Mouse (Mus musculus) heart, embryonic 12.5 days (tissue): ENCODE data around the gene Gbp5. TPM values are rescaled to one million over a fixed set of nuclear protein-coding genes. Genes with fewer than 3 reads are reported as not detected.
A peak's percentile ranks its signal among the peaks of the same experiment; 100 is the strongest.

Source experiments
- ATAC-seq: fragments of 200-750 bp; cut with Nextera tagmentation; 2 replicates; pipeline ENCODE4 v1.8.0; 2017; ENCODE audit warnings: moderate TSS enrichment, moderate library complexity; ENCODE audit not compliant: insufficient number of reproducible peaks, low FRiP score
- H3K27ac ChIP-seq: fragments of 300-500 bp; sonication (generic); 2 replicates; pipeline ENCODE4 v1.5.1; 2016; ENCODE audit warnings: mild to moderate bottlenecking, moderate library complexity; ENCODE audit not compliant: poor library complexity, severe bottlenecking
- H3K27me3 ChIP-seq: fragments of 300-500 bp; sonication (generic); replicated peaks from 2 replicates; pipeline ENCODE4 v1.6.1; 2016; ENCODE audit warnings: mild to moderate bottlenecking, moderate library complexity
- H3K36me3 ChIP-seq: fragments of 300-500 bp; sonication (generic); 2 replicates; pipeline ENCODE4 v1.6.1; 2016; ENCODE audit warnings: mild to moderate bottlenecking, moderate library complexity
- H3K4me1 ChIP-seq: fragments of 300-500 bp; sonication (generic); replicated peaks from 2 replicates; pipeline ENCODE4 v1.6.1; 2016; ENCODE audit warnings: mild to moderate bottlenecking
- H3K4me2 ChIP-seq: fragments of 300-500 bp; sonication (generic); 2 replicates; pipeline ENCODE4 v1.6.1; 2016; ENCODE audit warnings: mild to moderate bottlenecking, moderate library complexity
- H3K4me3 ChIP-seq: fragments of 300-500 bp; sonication (generic); 2 replicates; pipeline ENCODE4 v1.5.1; 2016; ENCODE audit warnings: mild to moderate bottlenecking
- H3K9ac ChIP-seq: fragments of 300-500 bp; sonication (generic); 2 replicates; pipeline ENCODE4 v1.6.1; 2016; ENCODE audit warnings: mild to moderate bottlenecking, moderate library complexity
- H3K9me3 ChIP-seq: fragments of 300-500 bp; sonication (generic); replicated peaks from 2 replicates; pipeline ENCODE4 v1.6.1; 2016; ENCODE audit warnings: mild to moderate bottlenecking, moderate library complexity
- WGBS: fragments of 180-500 bp; shearing (Covaris S2); methylation state at CpG from one replicate; pipeline ENCODE4 v1.1.7; 2016; 5-methylcytosine and 5-hydroxymethylcytosine counted together
- polyA plus RNA-seq: library from polyadenylated mRNA; unstranded; fragments of >200 nt; fragmentation: Nextera tagmentation; extraction: Ambion mirVana; gene quantifications from 2 replicates; pipeline ENCODE4 v1.2.1, GENCODE M21; 2016

Gbp5 gene
- 0.06 and 0.09 TPM in 2 replicates for polyA plus RNA-seq

- H3K27me3 ChIP-seq: no peaks in the 10 kb centered on the region
- no peaks in the 10 kb centered on the region for H3K9me3 ChIP-seq
- no peaks in the 10 kb centered on the region for H3K36me3 ChIP-seq
- 0 out of 2 replicates have a peak, but pooled peaks have one; percentile 66 for ATAC-seq
- peaks cover 4% of the 10 kb centered on the region; the same call in 1 of the 2 replicates for H3K4me1 ChIP-seq
- no peak within 1 kb of the TSS for H3K9ac ChIP-seq
- WGBS: 57% methylated on average over 6 of the region's 6 CpGs
- no peak within 1 kb of the TSS for H3K4me3 ChIP-seq
- no peak within 1 kb of the TSS for H3K27ac ChIP-seq
- H3K4me2 ChIP-seq: no peak within 1 kb of the TSS
These were observed at the start of gene Gbp5 for GRCm38 (mm10) chr3:142493536-142494061. Gbp5 (plus strand) TSS chr3:142493978.

- H3K27me3 ChIP-seq: no peaks in the 10 kb centered on the region
- H3K9me3 ChIP-seq: no peaks in the 10 kb centered on the region
- no peak overlapping the region for H3K4me2 ChIP-seq
- H3K4me1 ChIP-seq: peaks cover 11% of the 10 kb centered on the region
- no peak overlapping the region for H3K9ac ChIP-seq
- no peak for ATAC-seq
- no peak overlapping the region for H3K4me3 ChIP-seq
- 54% methylated on average over 7 of the region's 7 CpGs for WGBS
- no peaks in the 10 kb centered on the region for H3K36me3 ChIP-seq
- H3K27ac ChIP-seq: no peak overlapping the region
These were observed 39.6 kb upstream of the Gbp5 start for GRCm38 (mm10) chr3:142454198-142454597.

GRCm38 (mm10) chr3:142459241-142459640 lies 34.5 kb upstream of the Gbp5 start:
- WGBS: 51% methylated on average over 7 of the region's 7 CpGs
- Histone ChIP-seq H3K36me3 (no peaks in the 10 kb centered on the region), H3K27me3 (no peaks in the 10 kb centered on the region), H3K27ac (no peak overlapping the region), H3K4me2 (no peak overlapping the region), H3K4me1 (peaks cover 3% of the 10 kb centered on the region), H3K9me3 (no peaks in the 10 kb centered on the region), H3K9ac (no peak overlapping the region), H3K4me3 (no peak overlapping the region)
- ATAC-seq: no peak

- H3K9ac ChIP-seq: no peak overlapping the region
- no peak for ATAC-seq
- H3K36me3 ChIP-seq: no peaks in the 10 kb centered on the region
- no peaks in the 10 kb centered on the region for H3K27me3 ChIP-seq
- no peak overlapping the region for H3K27ac ChIP-seq
- peaks cover 3% of the 10 kb centered on the region for H3K4me1 ChIP-seq
- H3K9me3 ChIP-seq: no peaks in the 10 kb centered on the region
- WGBS: 84% methylated on average over 25 of the region's 25 CpGs
- no peak overlapping the region for H3K4me2 ChIP-seq
- H3K4me3 ChIP-seq: no peak overlapping the region
These were observed 30.7 kb upstream of the Gbp5 start for GRCm38 (mm10) chr3:142462764-142463751.

- Histone ChIP-seq H3K27me3 (0 out of 2 replicates have a peak, but pooled peaks cover 3% of the 10 kb centered on the region), H3K36me3 (no peaks in the 10 kb centered on the region), H3K4me1 (no peaks in the 10 kb centered on the region; the same call in 1 of the 2 replicates), H3K9ac (no peak overlapping the region), H3K27ac (no peak overlapping the region), H3K4me3 (peak overlapping the region; percentile 23; the same call in 1 of the 2 replicates), H3K9me3 (no peaks in the 10 kb centered on the region), H3K4me2 (peak overlapping the region; percentile 56)
- 0 out of 2 replicates have a peak, but pooled peaks have one; percentile 9 for ATAC-seq
- WGBS: 16% methylated on average over 11 of the region's 11 CpGs
These were observed 19.3 kb upstream of the Gbp5 start for GRCm38 (mm10) chr3:142474349-142474983.

- ATAC-seq: no peak
- Histone ChIP-seq H3K36me3 (no peaks in the 10 kb centered on the region), H3K27ac (no peak overlapping the region), H3K27me3 (0 out of 2 replicates have a peak, but pooled peaks cover 3% of the 10 kb centered on the region), H3K4me3 (no peak overlapping the region), H3K9me3 (no peaks in the 10 kb centered on the region), H3K4me1 (no peaks in the 10 kb centered on the region; the same call in 1 of the 2 replicates), H3K4me2 (peak overlapping the region; percentile 32), H3K9ac (no peak overlapping the region)
- WGBS: 18% methylated on average over 4 of the region's 4 CpGs
These were observed 17.9 kb upstream of the Gbp5 start for GRCm38 (mm10) chr3:142475913-142476312.

- Histone ChIP-seq H3K27ac (no peak overlapping the region), H3K36me3 (no peaks in the 10 kb centered on the region), H3K9me3 (no peaks in the 10 kb centered on the region), H3K4me3 (no peak overlapping the region), H3K4me2 (no peak overlapping the region), H3K9ac (no peak overlapping the region), H3K27me3 (0 out of 2 replicates have a peak, but pooled peaks cover 3% of the 10 kb centered on the region), H3K4me1 (no peaks in the 10 kb centered on the region; the same call in 1 of the 2 replicates)
- 75% methylated on average over 5 of the region's 5 CpGs for WGBS
- ATAC-seq: no peak
These were observed 15.9 kb upstream of the Gbp5 start for GRCm38 (mm10) chr3:142477866-142478265.

GRCm38 (mm10) chr3:142478360-142478759 lies 15.4 kb upstream of the Gbp5 start:
- no peak overlapping the region for H3K9ac ChIP-seq
- WGBS: 81% methylated on average over 1 of the region's 1 CpGs
- 0 out of 2 replicates have a peak, but pooled peaks cover 3% of the 10 kb centered on the region for H3K27me3 ChIP-seq
- ATAC-seq: no peak
- no peaks in the 10 kb centered on the region for H3K36me3 ChIP-seq
- H3K27ac ChIP-seq: no peak overlapping the region
- H3K4me3 ChIP-seq: no peak overlapping the region
- no peak overlapping the region for H3K4me2 ChIP-seq
- H3K9me3 ChIP-seq: no peaks in the 10 kb centered on the region
- H3K4me1 ChIP-seq: no peaks in the 10 kb centered on the region; the same call in 1 of the 2 replicates

- no peaks in the 10 kb centered on the region for H3K9me3 ChIP-seq
- no peak for ATAC-seq
These were observed 3.3 kb upstream of the Gbp5 start for GRCm38 (mm10) chr3:142490465-142490864.

GRCm38 (mm10) chr3:142495146-142495655 lies 1.4 kb downstream of the Gbp5 start:
- Histone ChIP-seq H3K9ac (no peak overlapping the region), H3K27me3 (no peaks in the 10 kb centered on the region), H3K4me2 (no peak overlapping the region), H3K4me1 (peaks cover 4% of the 10 kb centered on the region; the same call in 1 of the 2 replicates), H3K27ac (no peak overlapping the region), H3K4me3 (no peak overlapping the region), H3K36me3 (no peaks in the 10 kb centered on the region), H3K9me3 (no peaks in the 10 kb centered on the region)
- WGBS: 81% methylated on average over 5 of the region's 5 CpGs
- ATAC-seq: no peak

More at GRCm38 (mm10) chr3:142490465-142490864, 3.3 kb upstream of the Gbp5 start:
- H3K4me2 ChIP-seq: no peak overlapping the region
- H3K4me1 ChIP-seq: peaks cover 4% of the 10 kb centered on the region; the same call in 1 of the 2 replicates
- no peak overlapping the region for H3K9ac ChIP-seq
- WGBS: 35% methylated on average over 1 of the region's 1 CpGs
- no peaks in the 10 kb centered on the region for H3K36me3 ChIP-seq
- H3K4me3 ChIP-seq: no peak overlapping the region
- H3K27me3 ChIP-seq: no peaks in the 10 kb centered on the region
- H3K27ac ChIP-seq: no peak overlapping the region
